Mouse (Mus musculus) spleen, adult 18-20 months (tissue): ENCODE data around the gene Aplp2.
"Not testable (repeated sequence)": the region's sequence is repeated elsewhere in the genome, so short reads cannot be mapped to it uniquely, and the experiment has no call there.

Experiments
- DNase-seq, 2 experiments: peaks; one replicate each; pipeline ENCODE4 v3.0.0; 2022; ENCODE audit warnings: mixed read lengths in 2 of 2

The Aplp2 gene

GRCm38 (mm10) chr9:31176379-31177130 lies 35.1 kb downstream of the Aplp2 start:
- DNase-seq, result peak in 1 of 2 experiments; percentile 14

GRCm38 (mm10) chr9:31175978-31176377 lies 35.6 kb downstream of the Aplp2 start:
- no peak for DNase-seq

- DNase-seq, result no peak
Measured at GRCm38 (mm10) chr9:31175346-31175745, 36.3 kb downstream of the Aplp2 start.

GRCm38 (mm10) chr9:31168356-31169093 lies 43.1 kb downstream of the Aplp2 start:
- DNase-seq, result no peak

- no peak for DNase-seq
Measured at GRCm38 (mm10) chr9:31167305-31167704, 44.3 kb downstream of the Aplp2 start.

- DNase-seq, result not testable (repeated sequence)
Measured at GRCm38 (mm10) chr9:31165505-31165904, 46.1 kb downstream of the Aplp2 start.

GRCm38 (mm10) chr9:31163327-31163726 lies 48.3 kb downstream of the Aplp2 start:
- DNase-seq, result no peak

- DNase-seq, result no peak
Measured at GRCm38 (mm10) chr9:31162911-31163310, 48.7 kb downstream of the Aplp2 start.

GRCm38 (mm10) chr9:31159910-31160309 lies 51.7 kb downstream of the Aplp2 start:
- DNase-seq, result no peak

- no peak for DNase-seq
Measured at GRCm38 (mm10) chr9:31156594-31156993, 55.0 kb downstream of the Aplp2 start.

- no peak for DNase-seq
Measured at GRCm38 (mm10) chr9:31151050-31151449, 60.6 kb downstream of the Aplp2 start.

- DNase-seq, result no peak
Measured at GRCm38 (mm10) chr9:31148135-31148534, 63.5 kb downstream of the Aplp2 start.

GRCm38 (mm10) chr9:31145272-31145925 lies 66.2 kb downstream of the Aplp2 start:
- DNase-seq, result peak in 1 of 2 experiments; percentile 16

- no peak for DNase-seq
Measured at GRCm38 (mm10) chr9:31142924-31143323, 68.7 kb downstream of the Aplp2 start.

GRCm38 (mm10) chr9:31133131-31133530 lies 78.5 kb downstream of the Aplp2 start:
- DNase-seq, result no peak

GRCm38 (mm10) chr9:31131205-31131968 lies 80.2 kb downstream of the Aplp2 start, which contains the start of gene St14:
Gene St14 (minus strand): TSS chr9:31131853.
- DNase-seq, result peak; percentile 66 to 75

GRCm38 (mm10) chr9:31130357-31131204 lies 81.0 kb downstream of the Aplp2 start:
- peak in 1 of 2 experiments; percentile 29 for DNase-seq

GRCm38 (mm10) chr9:31129956-31130355 lies 81.7 kb downstream of the Aplp2 start:
- peak; percentile 40 to 48 for DNase-seq

GRCm38 (mm10) chr9:31127876-31128465 lies 83.6 kb downstream of the Aplp2 start:
- DNase-seq, result no peak

GRCm38 (mm10) chr9:31126079-31126478 lies 85.5 kb downstream of the Aplp2 start:
- no peak for DNase-seq

- no peak for DNase-seq
Measured at GRCm38 (mm10) chr9:31122464-31123030, 89.1 kb downstream of the Aplp2 start.
